Mouse (Mus musculus) ES-E14 (cell line): ENCODE data around the gene Rassf4.
"Not testable (repeated sequence)": the region's sequence is repeated elsewhere in the genome, so short reads cannot be mapped to it uniquely, and the experiment has no call there.

Experiments
- CHD2 ChIP-seq: IDR thresholded peaks from 2 replicates; pipeline ENCODE4 v1.6.1; 2014; ENCODE audit warnings: mild to moderate bottlenecking, low read depth, low read length, inconsistent platforms
- HCFC1 ChIP-seq: IDR thresholded peaks from 2 replicates; pipeline ENCODE4 v1.6.1; 2012; ENCODE audit warnings: low read length, inconsistent platforms, borderline replicate concordance; ENCODE audit not compliant: insufficient read depth

- not testable (repeated sequence) for TF ChIP-seq CHD2, HCFC1
These were observed 72.8 kb downstream of the Rassf4 start for GRCm38 (mm10) chr6:116600969-116601368.
